Mouse (Mus musculus) E14TG2a.4 (cell line): ENCODE measurements at regions not wholly inside any gene's neighbourhood (a gene's known extent, or its start where the extent isn't known, plus 50 kb on each side); places are given as distances from the start of the nearest gene placed in this dataset.

Experiments used
- H3K27me3 ChIP-seq: 2 replicates; pipeline ENCODE4 v1.6.1; 2014; ENCODE audit warnings: low read length, control low read depth; ENCODE audit not compliant: insufficient read depth
- H3K36me3 ChIP-seq: 2 replicates; pipeline ENCODE4 v1.6.1; 2014; ENCODE audit warnings: low read length, control low read depth; ENCODE audit not compliant: insufficient read depth
- H3K4me1 ChIP-seq: replicated peaks from 2 replicates; pipeline ENCODE4 v1.6.1; 2014; ENCODE audit warnings: low read depth, low read length, control low read depth
- H3K4me3 ChIP-seq: replicated peaks from 2 replicates; pipeline ENCODE4 v1.5.1; 2014; ENCODE audit warnings: mild to moderate bottlenecking, low read length
- H3K9me3 ChIP-seq: 2 replicates; pipeline ENCODE4 v1.6.1; 2014; ENCODE audit warnings: low read length, control low read depth
- CTCF ChIP-seq: conservative IDR thresholded peaks from 2 replicates; pipeline ENCODE4 v1.5.1; 2014; ENCODE audit warnings: low read length
- NANOG ChIP-seq: IDR thresholded peaks from 2 replicates; pipeline ENCODE4 v1.6.1; 2014; ENCODE audit warnings: borderline replicate concordance, low read length, mixed read lengths
- POU5F1 ChIP-seq: IDR thresholded peaks from 2 replicates; pipeline ENCODE4 v1.6.1; 2014; ENCODE audit warnings: low read length, borderline replicate concordance

- Histone ChIP-seq H3K4me3 (no peak overlapping the region), H3K27me3 (peaks cover 2% of the 10 kb centered on the region), H3K4me1 (peaks cover 33% of the 10 kb centered on the region), H3K9me3 (peaks cover 11% of the 10 kb centered on the region; the same call in 1 of the 2 replicates), H3K36me3 (no peaks in the 10 kb centered on the region)
- TF ChIP-seq NANOG (no peak), CTCF (peak; percentile 62)
These were observed 196.1 kb upstream of the A430005L14Rik start for GRCm38 (mm10) chr4:153760934-153761333.

GRCm38 (mm10) chr4:153763413-153763812 lies 193.6 kb upstream of the A430005L14Rik start:
- Histone ChIP-seq H3K4me3 (no peak overlapping the region), H3K9me3 (no peaks in the 10 kb centered on the region), H3K36me3 (no peaks in the 10 kb centered on the region), H3K4me1 (peaks cover 30% of the 10 kb centered on the region), H3K27me3 (peaks cover 7% of the 10 kb centered on the region)
- TF ChIP-seq POU5F1 (no peak), CTCF (no peak), NANOG (peak; percentile 79)

- Histone ChIP-seq H3K36me3 (no peaks in the 10 kb centered on the region), H3K27me3 (peaks cover 4% of the 10 kb centered on the region; the same call in 1 of the 2 replicates), H3K9me3 (no peaks in the 10 kb centered on the region), H3K4me1 (peaks cover 47% of the 10 kb centered on the region), H3K4me3 (no peak overlapping the region)
- TF ChIP-seq CTCF (no peak), NANOG (no peak), POU5F1 (no peak)
These were observed 189.3 kb upstream of the A430005L14Rik start for GRCm38 (mm10) chr4:153767713-153768112.

GRCm38 (mm10) chr4:153768350-153768749 lies 188.7 kb upstream of the A430005L14Rik start:
- Histone ChIP-seq H3K4me1 (peaks cover 42% of the 10 kb centered on the region), H3K9me3 (no peaks in the 10 kb centered on the region), H3K4me3 (no peak overlapping the region), H3K27me3 (peaks cover 4% of the 10 kb centered on the region; the same call in 1 of the 2 replicates), H3K36me3 (no peaks in the 10 kb centered on the region)
- no peak for TF ChIP-seq NANOG
- TF ChIP-seq POU5F1, result no peak
- TF ChIP-seq CTCF, result no peak

GRCm38 (mm10) chr4:153770675-153771074 lies 186.4 kb upstream of the A430005L14Rik start:
- H3K9me3 ChIP-seq, result no peaks in the 10 kb centered on the region
- H3K4me3 ChIP-seq, result no peak overlapping the region
- TF ChIP-seq POU5F1 (no peak), NANOG (no peak), CTCF (no peak)
- peaks cover 32% of the 10 kb centered on the region for H3K4me1 ChIP-seq
- H3K27me3 ChIP-seq, result peaks cover 8% of the 10 kb centered on the region; the same call in 1 of the 2 replicates
- no peaks in the 10 kb centered on the region for H3K36me3 ChIP-seq

DNA sequence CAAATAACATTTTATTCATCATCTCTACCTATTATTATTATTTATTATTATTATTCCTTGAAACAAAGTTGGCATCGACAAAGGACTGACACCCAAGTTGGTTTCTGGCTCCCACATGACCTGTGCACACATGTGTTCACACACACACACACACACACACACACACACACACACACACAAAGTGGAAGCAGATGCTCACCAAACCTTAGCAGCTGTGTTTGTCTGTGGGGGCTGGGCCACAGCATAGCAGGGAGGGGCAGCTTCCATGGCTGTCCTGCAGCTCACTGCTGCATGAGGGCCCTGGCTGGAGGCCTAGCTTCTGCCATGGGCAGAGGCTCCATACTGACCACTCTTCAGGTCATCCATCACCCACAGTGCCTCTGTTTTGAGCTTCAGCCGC lies 176.5 kb upstream of the A430005L14Rik start:
- H3K4me3 ChIP-seq, result no peak overlapping the region
- peaks cover 18% of the 10 kb centered on the region for H3K27me3 ChIP-seq
- TF ChIP-seq POU5F1, result no peak
- no peak for TF ChIP-seq CTCF
- TF ChIP-seq NANOG, result no peak
- H3K36me3 ChIP-seq, result no peaks in the 10 kb centered on the region
- H3K9me3 ChIP-seq, result no peaks in the 10 kb centered on the region
- peaks cover 9% of the 10 kb centered on the region; the same call in 1 of the 2 replicates for H3K4me1 ChIP-seq

- Histone ChIP-seq H3K4me1 (peaks cover 9% of the 10 kb centered on the region; the same call in 1 of the 2 replicates), H3K9me3 (no peaks in the 10 kb centered on the region), H3K27me3 (peaks cover 24% of the 10 kb centered on the region), H3K4me3 (no peak overlapping the region), H3K36me3 (no peaks in the 10 kb centered on the region)
- no peak for TF ChIP-seq POU5F1
- TF ChIP-seq CTCF, result no peak
- TF ChIP-seq NANOG, result no peak
These were observed 175.8 kb upstream of the A430005L14Rik start for GRCm38 (mm10) chr4:153781271-153781670.

GRCm38 (mm10) chr4:153781981-153782521 lies 175.0 kb upstream of the A430005L14Rik start:
- Histone ChIP-seq H3K9me3 (peaks cover 7% of the 10 kb centered on the region; the same call in 1 of the 2 replicates), H3K4me3 (no peak overlapping the region), H3K4me1 (peaks cover 10% of the 10 kb centered on the region; the same call in 1 of the 2 replicates), H3K27me3 (peaks cover 24% of the 10 kb centered on the region), H3K36me3 (no peaks in the 10 kb centered on the region)
- TF ChIP-seq POU5F1 (no peak), NANOG (no peak), CTCF (no peak)

- H3K36me3 ChIP-seq, result no peaks in the 10 kb centered on the region
- TF ChIP-seq CTCF (no peak), POU5F1 (no peak), NANOG (no peak)
- H3K9me3 ChIP-seq, result peaks cover 7% of the 10 kb centered on the region; the same call in 1 of the 2 replicates
- peaks cover 30% of the 10 kb centered on the region for H3K4me1 ChIP-seq
- H3K4me3 ChIP-seq, result no peak overlapping the region
- peaks cover 24% of the 10 kb centered on the region for H3K27me3 ChIP-seq
These were observed 172.6 kb upstream of the A430005L14Rik start for GRCm38 (mm10) chr4:153784401-153784800.
